Mouse (Mus musculus): ENCODE data around the gene Prox2. TPM values are rescaled to one million over a fixed set of nuclear protein-coding genes. Genes with fewer than 3 reads are reported as not detected.

Gene Prox2
- total RNA-seq, 2 experiments from 2014 or later: 2.3 to 2.6 TPM

GRCm38 (mm10) chr12:85129426-85129978 lies 18.9 kb upstream of the Prox2 start:
- no peak for DNase-seq

- no peak for DNase-seq
Observed at GRCm38 (mm10) chr12:85126986-85127603, 16.5 kb upstream of the Prox2 start.

GRCm38 (mm10) chr12:85124751-85125150 lies 14.2 kb upstream of the Prox2 start:
- no peak for DNase-seq

GRCm38 (mm10) chr12:85123645-85124044 lies 13.1 kb upstream of the Prox2 start:
- no peak for DNase-seq

- DNase-seq: no peak
Observed at GRCm38 (mm10) chr12:85123108-85123530, 12.6 kb upstream of the Prox2 start.

GRCm38 (mm10) chr12:85121806-85122459 lies 11.4 kb upstream of the Prox2 start:
- no peak for DNase-seq

- DNase-seq: no peak
Observed at GRCm38 (mm10) chr12:85115678-85116077, 5.1 kb upstream of the Prox2 start.

GRCm38 (mm10) chr12:85113917-85114316 lies 3.4 kb upstream of the Prox2 start:
- no peak for DNase-seq

- no peak for DNase-seq
Observed at GRCm38 (mm10) chr12:85113337-85113736, 2.8 kb upstream of the Prox2 start.

GRCm38 (mm10) chr12:85112550-85113251 lies 2.1 kb upstream of the Prox2 start:
- DNase-seq: no peak

- no peak for DNase-seq
Observed at GRCm38 (mm10) chr12:85110011-85110697, 405 bp downstream of the Prox2 start.

GRCm38 (mm10) chr12:85109426-85109825 lies 1.1 kb downstream of the Prox2 start:
- no peak for DNase-seq

GRCm38 (mm10) chr12:85108643-85109042 lies 1.9 kb downstream of the Prox2 start:
- DNase-seq: no peak

- DNase-seq: no peak
Observed at GRCm38 (mm10) chr12:85106292-85106691, 4.3 kb downstream of the Prox2 start.

GRCm38 (mm10) chr12:85104789-85105188 lies 5.8 kb downstream of the Prox2 start:
- no peak for DNase-seq

- DNase-seq: no peak
Observed at GRCm38 (mm10) chr12:85103096-85103495, 7.5 kb downstream of the Prox2 start.

GRCm38 (mm10) chr12:85101521-85102106 lies 8.9 kb downstream of the Prox2 start:
- no peak for DNase-seq

- no peak for DNase-seq
Observed at GRCm38 (mm10) chr12:85101001-85101400, 9.6 kb downstream of the Prox2 start.

- no peak for DNase-seq
Observed at GRCm38 (mm10) chr12:85095859-85096258, 14.7 kb downstream of the Prox2 start.

GRCm38 (mm10) chr12:85095146-85095545 lies 15.4 kb downstream of the Prox2 start:
- no peak for DNase-seq

GRCm38 (mm10) chr12:85094706-85095105 lies 15.9 kb downstream of the Prox2 start:
- DNase-seq: peak; percentile 48

- peak; percentile 75 for DNase-seq
Observed at GRCm38 (mm10) chr12:85094010-85094409, 16.5 kb downstream of the Prox2 start.

All from heart, postnatal 4 days (tissue).